Mouse (Mus musculus) megakaryocyte, embryonic 14.5 days (primary cell): ENCODE data around the gene Gp1ba.

Experiments
- FLI1 ChIP-seq: IDR thresholded peaks from 2 replicates; pipeline ENCODE4 v1.6.1; 2012; ENCODE audit warnings: low read length, inconsistent platforms, mixed read lengths
- GATA1 ChIP-seq: IDR thresholded peaks from 3 replicates; pipeline ENCODE4 v1.6.1; 2012; ENCODE audit warnings: mixed read lengths, low read length, inconsistent platforms, borderline replicate concordance

- TF ChIP-seq GATA1, result no peak
- TF ChIP-seq FLI1, result no peak
Observed at GRCm38 (mm10) chr11:70597301-70597700, 41.6 kb upstream of the Gp1ba start.
